Mouse (Mus musculus) fat pad, adult 2 months (tissue): ENCODE results near the gene Plac1.
A peak's percentile ranks its signal among the peaks of the same experiment; 100 is the strongest.
"Not testable (repeated sequence)": the region's sequence is repeated elsewhere in the genome, so short reads cannot be mapped to it uniquely, and the experiment has no call there.

Experiments used
- DNase-seq: peaks from one replicate; pipeline ENCODE4 v3.0.0-alpha.2; 2011; ENCODE audit warnings: low read depth, low spot score; ENCODE audit errors: extremely low read depth

Plac1 gene

DNA sequence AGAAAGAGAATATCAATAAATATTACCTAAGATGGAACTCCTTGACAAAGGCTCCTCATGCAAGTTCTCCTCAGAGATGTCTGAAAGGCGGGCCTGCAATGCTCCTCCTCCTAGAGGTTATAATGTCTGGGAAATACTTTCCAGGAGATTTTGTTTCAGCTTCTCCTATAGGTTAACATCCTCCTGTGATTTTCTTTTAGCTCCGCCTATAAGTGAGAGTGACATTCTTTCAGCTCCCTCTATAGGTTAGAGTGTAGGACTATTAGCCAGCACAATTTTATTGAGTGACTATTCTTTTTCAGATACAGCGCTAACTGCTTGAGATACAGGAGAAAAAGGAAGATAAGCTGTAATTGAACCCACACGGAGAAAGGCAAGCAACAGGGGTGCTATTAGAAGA, at the start of gene Plac1:
Gene Plac1 (minus strand): TSS at position 101 of the 400 bp plus-strand sequence.
- no peak for DNase-seq

DNA sequence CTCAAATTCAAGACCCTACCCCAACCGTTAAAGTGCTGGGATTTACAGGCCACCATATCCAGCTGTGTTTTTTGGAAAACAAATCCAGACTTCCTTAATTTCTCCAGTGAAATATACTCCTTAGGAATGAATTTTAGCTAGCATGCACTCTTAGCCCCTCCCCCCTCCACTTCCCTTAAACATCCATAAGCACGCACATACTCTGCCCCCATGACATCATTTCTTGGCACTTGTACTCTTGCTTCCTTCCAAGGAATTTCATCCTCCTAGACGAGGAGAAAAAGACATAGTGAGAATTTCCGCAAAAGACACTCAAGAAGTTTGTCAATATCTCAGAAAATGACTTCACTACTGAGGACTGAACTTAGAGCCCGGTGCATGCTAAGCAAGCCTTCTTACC, 48.0 kb upstream of the Plac1 start:
- no peak for DNase-seq

DNA sequence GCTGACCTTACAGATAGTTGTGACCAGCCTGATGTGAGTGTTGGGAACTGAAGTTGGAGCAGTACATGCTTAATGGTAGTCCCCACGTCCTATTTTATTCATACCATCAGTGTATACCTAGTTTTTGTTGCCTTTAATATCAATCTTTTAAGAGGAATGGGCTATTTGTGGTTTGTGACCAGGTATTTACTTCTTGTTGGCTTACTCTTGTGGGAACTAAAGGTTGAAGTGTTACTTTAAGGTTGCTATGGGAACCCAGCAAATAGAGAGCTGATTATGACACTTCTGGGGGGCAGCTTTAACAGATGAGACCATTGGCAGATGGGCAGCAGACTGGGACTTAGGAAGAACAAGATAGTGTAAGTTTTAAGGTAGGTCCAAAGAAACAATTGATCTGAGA, 33.2 kb upstream of the Plac1 start, which contains the start of gene Fam122c:
Gene Fam122c (plus strand): TSS at position 301 of the 400 bp plus-strand sequence.
- DNase-seq = no peak

DNA sequence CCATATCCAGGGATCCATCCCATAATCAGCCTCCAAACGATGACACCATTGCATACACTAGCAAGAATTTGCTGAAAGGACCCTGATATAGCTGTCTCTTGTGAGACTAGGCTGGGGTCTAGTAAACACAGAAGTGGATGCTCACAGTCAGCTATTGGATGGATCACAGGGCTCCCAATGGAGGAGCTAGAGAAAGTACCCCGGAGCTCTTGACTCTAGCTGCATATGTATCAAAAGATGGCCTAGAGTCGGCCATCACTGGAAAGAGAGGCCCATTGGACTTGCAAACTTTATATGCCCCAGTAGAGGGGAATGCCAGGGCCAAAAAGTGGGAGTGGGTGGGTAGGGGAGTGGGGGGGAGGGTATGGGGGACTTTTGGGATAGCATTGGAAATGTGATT, 31.7 kb upstream of the Plac1 start:
- not testable (repeated sequence) for DNase-seq

- DNase-seq = no peak
Measured at GRCm38 (mm10) chrX:53270063-53270432, 30.1 kb upstream of the Plac1 start.

- DNase-seq = no peak
Measured at GRCm38 (mm10) chrX:53269289-53270062, 29.6 kb upstream of the Plac1 start, which contains the start of gene Fam122b. Gene Fam122b (minus strand): TSS chrX:53269805.

GRCm38 (mm10) chrX:53268856-53269255, 28.9 kb upstream of the Plac1 start:
- no peak for DNase-seq

GRCm38 (mm10) chrX:53266186-53266585, 26.3 kb upstream of the Plac1 start:
- no peak for DNase-seq

DNA sequence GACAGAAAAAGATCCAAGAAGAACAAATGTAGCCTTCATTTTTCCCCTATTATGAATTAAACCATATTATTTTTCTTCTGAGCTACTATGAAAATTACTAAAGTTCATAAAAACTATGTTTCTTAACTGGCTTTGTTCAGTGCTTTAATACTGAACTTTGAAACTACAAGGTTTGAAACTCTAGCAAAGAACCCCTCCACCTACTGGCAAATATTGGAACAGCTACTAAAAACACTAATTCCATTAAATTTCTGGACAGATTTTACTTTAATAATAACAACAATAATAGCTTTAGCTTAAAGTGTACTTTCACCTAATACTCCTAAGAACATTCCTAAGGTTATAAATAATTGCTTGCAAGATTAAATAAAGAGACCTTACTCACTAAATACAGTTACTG, 15.3 kb upstream of the Plac1 start:
- DNase-seq = no peak

- DNase-seq = no peak
Measured at GRCm38 (mm10) chrX:53237971-53238370, 1.9 kb downstream of the Plac1 start.

GRCm38 (mm10) chrX:53236404-53236803, 3.5 kb downstream of the Plac1 start:
- no peak for DNase-seq

DNA sequence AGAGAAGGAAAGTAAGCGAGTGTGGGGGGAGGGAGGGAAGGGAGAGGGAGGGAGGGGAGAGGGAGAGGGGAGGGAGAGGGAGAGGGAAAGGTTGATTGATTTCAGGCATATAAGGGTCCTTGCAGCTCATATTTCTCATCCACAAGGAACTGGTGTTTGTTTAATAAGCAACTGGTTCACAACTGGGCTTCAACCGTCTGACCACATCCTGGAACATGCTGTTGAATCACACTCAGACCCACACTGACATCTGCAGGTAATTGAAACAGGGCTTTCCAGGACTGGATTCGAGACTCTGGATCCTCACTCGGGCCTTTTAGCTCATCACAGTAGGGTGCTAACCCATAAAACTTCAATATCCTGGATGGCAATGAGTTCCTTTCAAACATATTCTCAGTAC, 6.2 kb downstream of the Plac1 start:
- no peak for DNase-seq

DNA sequence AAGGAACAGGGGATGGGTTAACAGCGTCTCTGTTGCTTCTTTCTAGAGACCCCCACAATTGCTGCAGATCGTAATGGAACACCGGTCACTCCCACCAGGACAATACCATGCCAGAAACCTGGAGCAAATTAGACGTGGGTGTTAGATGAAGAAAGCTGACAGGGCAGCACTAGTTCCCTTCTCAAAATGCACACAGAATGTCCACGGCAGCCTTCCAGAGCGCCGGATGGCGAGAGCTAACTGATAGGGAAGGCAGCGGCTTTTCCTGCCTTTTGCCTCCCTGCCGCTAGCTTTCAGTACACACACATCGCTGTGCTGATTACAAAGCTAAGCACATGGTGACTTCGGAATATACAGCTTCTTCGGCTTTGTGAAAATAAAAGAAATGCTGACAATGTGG, 7.9 kb downstream of the Plac1 start:
- DNase-seq = no peak

DNA sequence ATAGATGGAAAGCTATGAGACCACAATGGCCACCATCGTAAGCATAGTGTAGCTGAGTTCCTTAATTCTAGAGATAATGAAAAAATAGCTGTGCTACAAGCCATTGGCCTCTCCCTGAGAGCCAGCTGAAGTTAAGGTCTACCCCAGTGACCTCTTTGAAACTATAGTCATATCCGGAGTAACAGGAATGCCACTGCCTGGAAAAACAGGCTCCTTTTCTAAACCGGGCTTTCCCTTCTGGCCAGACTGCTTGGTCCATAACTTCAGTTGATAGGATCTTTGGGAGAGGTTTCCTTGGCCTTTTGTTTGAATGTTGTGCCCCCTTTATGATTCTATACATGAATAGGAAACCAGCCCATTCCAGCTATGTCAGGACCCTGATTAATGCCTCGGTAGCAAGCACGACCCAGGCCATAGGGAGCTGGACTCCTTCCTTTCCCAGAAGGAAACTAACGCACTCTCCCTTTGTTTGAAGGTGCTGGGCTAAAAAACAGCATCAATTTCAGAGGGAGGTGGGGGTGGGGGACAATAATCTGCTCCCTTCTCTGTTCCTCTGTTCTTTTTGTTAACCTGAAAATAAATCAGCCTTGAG, 15.5 kb downstream of the Plac1 start:
- DNase-seq = no peak

DNA sequence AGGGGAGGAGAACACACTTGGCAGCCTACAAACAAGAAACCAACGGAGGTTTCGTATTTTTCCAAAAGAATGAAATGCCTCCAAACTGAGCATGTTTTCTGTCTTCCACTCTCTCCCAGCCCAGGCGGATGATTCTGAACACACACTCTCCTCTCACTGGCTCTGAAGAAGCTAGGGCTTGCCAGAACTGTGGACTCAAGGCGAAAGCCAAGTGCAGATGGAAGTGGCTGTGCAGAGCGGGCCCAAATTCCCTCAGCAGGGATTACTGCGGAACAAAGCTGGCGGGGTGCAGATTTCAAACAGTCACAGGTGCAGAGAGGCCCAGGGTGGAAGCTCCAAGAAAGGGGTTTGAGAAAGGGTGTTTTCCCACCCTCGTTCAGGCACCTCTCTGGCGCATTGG, 19.1 kb downstream of the Plac1 start:
- no peak for DNase-seq

DNA sequence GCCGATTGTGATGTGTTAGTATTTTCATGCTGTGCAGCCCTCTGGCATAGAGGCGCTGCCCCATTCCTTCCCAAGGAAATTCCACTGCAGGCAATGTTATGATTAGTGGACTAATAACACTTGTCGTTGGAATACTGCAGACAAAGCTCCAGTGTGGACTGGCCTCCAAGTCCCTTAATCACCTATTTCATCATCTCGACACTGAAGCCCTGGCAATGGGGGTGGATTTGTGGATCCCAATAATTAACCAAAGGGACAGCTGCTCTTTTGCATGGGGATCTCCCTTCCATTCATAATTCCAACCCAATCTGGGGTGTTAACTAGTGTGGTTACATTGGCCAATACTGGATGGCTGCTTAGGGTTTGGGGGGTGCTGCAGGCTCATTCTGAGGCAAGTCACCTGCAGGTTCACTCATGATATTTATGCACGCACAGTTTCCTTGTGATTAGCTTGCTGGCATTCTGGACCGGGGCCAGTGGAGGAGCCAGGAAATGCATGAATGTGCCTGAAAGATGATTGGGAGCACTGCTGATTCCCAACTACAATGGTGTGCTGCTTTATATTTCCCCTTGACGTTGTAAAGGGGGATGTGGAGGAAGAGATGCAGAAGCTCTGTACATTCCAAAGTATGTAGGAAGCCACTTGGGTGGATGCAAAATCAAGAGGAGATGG, 25.2 kb downstream of the Plac1 start:
- DNase-seq = peak; percentile 10

GRCm38 (mm10) chrX:53213838-53214237, 26.1 kb downstream of the Plac1 start:
- no peak for DNase-seq

- no peak for DNase-seq
Measured at GRCm38 (mm10) chrX:53212485-53212884, 27.4 kb downstream of the Plac1 start.

DNA sequence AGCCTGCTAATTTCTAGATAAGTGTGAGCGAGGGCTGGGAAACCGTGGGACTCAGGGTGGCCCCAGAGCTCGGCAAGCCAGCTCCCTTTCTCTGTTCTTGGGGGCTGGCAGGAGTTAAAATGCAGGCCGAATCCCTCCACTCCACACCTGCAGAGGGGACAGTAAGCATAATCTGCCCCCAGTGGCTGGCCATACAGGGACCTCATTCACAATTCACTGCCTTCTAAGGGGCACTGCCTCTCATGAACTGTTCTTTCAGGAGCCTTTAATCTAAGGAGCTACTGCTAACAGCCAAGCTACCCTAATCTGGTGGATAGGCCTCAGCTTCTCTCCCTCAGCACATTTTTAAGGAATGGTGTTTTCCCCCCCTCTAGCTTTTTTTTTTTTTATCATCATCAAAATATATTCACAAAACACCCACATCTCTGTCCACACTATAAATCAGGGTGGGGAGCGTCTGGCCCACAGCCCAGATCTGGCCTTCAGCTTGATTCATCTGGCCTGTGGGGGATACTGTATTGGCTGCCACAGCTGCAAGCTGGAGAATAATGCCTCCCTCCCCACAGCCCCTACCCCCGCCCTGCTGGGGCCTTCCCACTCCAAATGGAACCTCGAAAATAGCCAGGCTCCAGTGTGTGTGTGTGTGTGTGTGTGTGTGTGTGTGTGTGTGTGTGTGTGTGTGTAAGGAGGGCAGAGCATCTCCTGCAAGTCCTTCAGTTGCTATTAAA, 28.0 kb downstream of the Plac1 start:
- DNase-seq = no peak

DNA sequence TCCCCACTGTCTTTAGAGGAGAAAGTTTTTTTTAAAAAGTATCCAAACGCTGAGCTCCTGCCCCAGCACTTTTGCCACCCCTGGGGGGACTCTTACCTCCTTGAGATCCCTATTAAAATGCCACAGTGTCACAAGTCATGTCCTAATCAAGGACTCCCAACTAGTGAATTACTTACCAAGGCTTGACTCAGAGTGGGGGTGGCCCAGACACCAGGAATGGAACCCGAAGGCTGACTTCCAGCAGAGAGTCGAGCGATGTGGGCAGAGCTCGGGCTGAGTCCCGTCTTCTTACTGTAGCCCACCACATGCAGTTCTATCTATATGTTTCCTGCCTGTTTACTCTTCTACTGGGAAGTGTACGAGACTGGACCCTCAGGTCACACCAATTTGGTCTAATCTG, 30.5 kb downstream of the Plac1 start:
- no peak for DNase-seq

DNA sequence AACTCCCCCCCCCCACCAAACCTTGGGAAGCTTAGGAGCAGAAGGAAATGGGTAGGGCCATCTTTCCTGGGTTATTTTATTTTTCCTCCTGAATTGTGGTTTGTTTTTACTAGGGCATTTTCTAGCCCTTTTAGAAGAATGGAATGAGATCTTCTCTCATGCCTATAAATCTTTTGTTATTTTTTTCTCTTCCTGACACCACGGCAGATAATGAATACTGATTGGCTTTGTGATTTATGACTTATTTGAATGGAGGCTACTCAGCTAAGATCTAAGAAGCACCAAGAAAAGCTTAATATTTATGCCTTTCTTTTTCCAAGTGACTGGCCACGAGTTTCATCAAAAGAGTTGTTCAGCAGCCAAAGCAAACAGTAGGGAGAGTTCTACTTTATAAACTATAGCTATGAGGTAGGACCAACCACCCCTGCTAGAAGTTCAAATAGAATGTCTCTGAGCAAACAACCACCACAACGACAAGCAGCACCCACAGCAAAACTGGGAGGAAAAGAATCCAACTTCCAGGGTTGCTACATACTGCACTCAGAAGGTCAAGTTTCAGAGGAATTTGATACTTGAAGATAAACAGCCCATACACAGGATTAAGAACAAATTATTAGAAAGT, 35.1 kb downstream of the Plac1 start:
- no peak for DNase-seq
